Mouse (Mus musculus): Measurements from ENCODE around the gene Sec16a.

Gene Sec16a

DNA sequence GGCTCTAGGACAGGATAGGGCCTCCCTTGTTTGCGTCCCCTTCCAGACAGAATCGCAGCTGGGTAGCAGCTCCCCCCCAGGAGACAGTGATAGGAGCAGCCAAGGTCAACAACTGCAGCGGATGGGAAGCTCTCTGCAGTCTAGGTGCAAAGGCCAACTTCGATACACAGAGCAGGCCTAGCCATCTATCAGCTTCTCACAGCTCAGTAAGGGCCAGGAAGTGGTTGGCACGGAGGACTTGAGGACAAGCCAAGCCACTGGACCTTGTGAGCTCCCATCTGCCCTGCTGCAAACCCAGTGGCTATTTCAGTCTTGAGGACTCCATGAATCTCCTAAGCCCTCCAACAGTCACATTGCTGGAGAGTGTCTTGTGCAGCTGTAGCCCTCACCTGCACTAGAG lies 45.4 kb downstream of the Sec16a start:
- ChIA-PET CTCF (interaction anchor here in 2 of 4 experiments (1.9 to 4.8 kb wide), 2 partner anchors 9 to 10 kb away, joined by 5 to 28 read pairs; partner anchors contain the start of gene Inpp5e (in 2 of the 2)), POLR2A (interaction anchor here (0.6 to 14.2 kb wide), 17 partner anchors 8 to 179 kb away, joined by 3 to 127 read pairs (median 4); partner anchors contain the start of genes Entr1 (in 3 of the 4), Inpp5e (in 3 of the 4), Pmpca (in 3 of the 4) and Dnlz (in 1 of the 4))

GRCm38 (mm10) chr2:26398978-26399377 lies 46.0 kb downstream of the Sec16a start:
- CTCF ChIA-PET: interaction anchor here in 3 of 4 experiments (1.8 to 4.8 kb wide), 5 partner anchors 10 to 74 kb away, joined by 4 to 28 read pairs (median 8); partner anchors contain the start of gene Inpp5e (in 3 of the 3)
- POLR2A ChIA-PET: interaction anchor here (0.5 to 14.2 kb wide), 19 partner anchors 7 to 236 kb away, joined by 3 to 127 read pairs (median 5); partner anchors contain the start of genes Entr1 (in 3 of the 4), Inpp5e (in 3 of the 4), Pmpca (in 3 of the 4) and Dnlz (in 1 of the 4)

- ChIA-PET POLR2A (interaction anchor here in 3 of 4 experiments (1.6 to 14.2 kb wide), 5 partner anchors 10 to 18 kb away, joined by 5 to 127 read pairs (median 8); partner anchors contain the start of genes Inpp5e (in 3 of the 3) and Snapc4 (in 1 of the 3)), CTCF (interaction anchor here in 2 of 4 experiments (3.5 to 4.6 kb wide), 2 partner anchors 17 kb away, joined by 15 to 31 read pairs; partner anchors contain the start of gene Inpp5e (in 2 of the 2))
These were observed 53.4 kb downstream of the Sec16a start for GRCm38 (mm10) chr2:26391617-26392016.

GRCm38 (mm10) chr2:26390954-26391353 lies 54.1 kb downstream of the Sec16a start:
- ChIA-PET POLR2A (interaction anchor here in 3 of 4 experiments (0.6 to 14.2 kb wide), 11 partner anchors 10 to 1166 kb away, joined by 3 to 127 read pairs (median 6); partner anchors contain the start of genes Inpp5e (in 3 of the 3), Agpat2 (in 1 of the 3), Sec16a (in 1 of the 3) and Snapc4 (in 1 of the 3)), CTCF (interaction anchor here in 3 of 4 experiments (0.5 to 4.6 kb wide), 3 partner anchors 18 to 19 kb away, joined by 3 to 31 read pairs (median 15); partner anchors contain the start of gene Inpp5e (in 2 of the 3))

DNA sequence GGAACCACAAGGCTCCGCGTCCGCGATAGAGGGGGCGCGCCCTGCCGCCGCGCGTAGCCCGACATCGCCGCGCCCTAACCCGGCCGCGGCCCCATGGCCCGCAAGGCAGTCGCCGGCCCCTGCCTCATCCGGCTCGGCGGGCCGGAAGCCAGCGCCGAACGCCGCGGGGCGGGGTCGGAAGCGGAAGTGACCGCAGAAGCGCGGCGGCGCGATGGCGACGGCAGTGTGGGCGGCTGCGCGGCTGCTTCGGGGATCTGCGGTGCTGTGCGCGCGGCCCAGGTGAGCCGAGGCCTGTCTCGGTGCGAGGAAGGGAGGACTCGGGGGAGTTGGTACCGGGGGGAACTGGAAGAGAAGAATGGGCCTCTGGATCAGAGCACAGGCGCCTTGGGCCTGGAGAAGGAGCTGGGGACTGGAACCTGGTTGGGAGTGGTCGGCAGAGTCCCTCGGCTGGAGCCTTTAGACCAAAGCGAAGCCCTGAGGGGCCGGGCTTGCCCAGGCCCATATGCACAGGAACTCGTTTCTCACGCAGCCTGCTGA lies 55.8 kb downstream of the Sec16a start, which contains the start of the genes Entr1 and Pmpca:
Entr1 (minus strand) TSS at position 163 of the 537 bp plus-strand sequence.
Pmpca (plus strand) TSS at position 186 of the 537 bp plus-strand sequence.
- POLR2A ChIA-PET: interaction anchor here (0.6 to 14.2 kb wide), 42 partner anchors 9 to 247 kb away, joined by 3 to 127 read pairs (median 5); partner anchors contain the start of genes Snapc4 (in 4 of the 4), Inpp5e (in 3 of the 4), Dnlz (in 2 of the 4) and Sec16a (in 2 of the 4)
- CTCF ChIA-PET: interaction anchor here in 2 of 4 experiments (1.0 to 4.6 kb wide), 7 partner anchors 20 to 235 kb away, joined by 4 to 31 read pairs (median 8); partner anchors contain the start of genes Inpp5e (in 2 of the 2) and Dnlz (in 1 of the 2)

DNA sequence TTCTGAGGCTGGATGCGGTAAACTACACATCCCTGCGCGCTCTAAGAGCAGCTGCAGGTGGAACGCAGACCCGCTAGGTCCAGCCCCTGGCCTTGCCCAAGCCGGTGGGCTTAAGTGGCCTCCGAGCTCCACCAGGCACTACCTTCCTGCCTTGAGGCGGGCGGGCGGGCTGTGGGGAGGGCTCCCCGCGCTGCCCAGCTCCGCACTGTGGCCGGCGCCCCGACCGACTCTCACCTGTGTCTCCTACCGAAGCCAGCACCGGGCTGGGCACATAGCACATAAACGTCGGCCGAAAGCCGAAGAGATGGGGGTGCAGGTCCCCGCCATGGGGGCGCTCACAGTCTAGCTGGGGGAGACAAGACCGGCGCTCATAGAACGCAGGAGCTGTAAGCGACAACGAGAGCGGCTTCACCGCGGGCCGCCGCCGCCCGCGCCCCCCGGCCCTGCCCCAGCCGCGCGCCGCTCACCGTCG lies 56.3 kb downstream of the Sec16a start:
- POLR2A ChIA-PET: interaction anchor here (0.6 to 14.2 kb wide), 42 partner anchors 9 to 390 kb away, joined by 3 to 127 read pairs (median 4); partner anchors contain the start of genes Inpp5e (in 3 of the 4), Sec16a (in 2 of the 4), Snapc4 (in 2 of the 4) and Dnlz (in 1 of the 4)
- CTCF ChIA-PET: interaction anchor here (0.5 to 4.6 kb wide), 14 partner anchors 20 to 702 kb away, joined by 3 to 31 read pairs (median 4); partner anchors contain the start of genes Inpp5e (in 3 of the 4), Dnlz (in 1 of the 4) and Sec16a (in 1 of the 4)

GRCm38 (mm10) chr2:26387713-26388112 lies 57.3 kb downstream of the Sec16a start:
- POLR2A ChIA-PET: interaction anchor here in 3 of 4 experiments (0.5 to 14.2 kb wide), 25 partner anchors 9 to 410 kb away, joined by 3 to 127 read pairs (median 5); partner anchors contain the start of genes Inpp5e (in 3 of the 3), Sec16a (in 2 of the 3), Gm20532 (in 1 of the 3) and Snapc4 (in 1 of the 3)
- CTCF ChIA-PET: interaction anchor here in 3 of 4 experiments (0.6 to 4.6 kb wide), 8 partner anchors 21 to 1055 kb away, joined by 3 to 31 read pairs (median 6); partner anchors contain the start of genes Inpp5e (in 2 of the 3) and Brd3os (in 1 of the 3)

GRCm38 (mm10) chr2:26380871-26381270 lies 64.1 kb downstream of the Sec16a start:
- CTCF ChIA-PET: interaction anchor here (1.2 to 3.3 kb wide), 7 partner anchors 27 to 56 kb away, joined by 3 to 15 read pairs (median 6); partner anchors contain the start of genes Inpp5e (in 3 of the 4) and Dnlz (in 1 of the 4)

GRCm38 (mm10) chr2:26380131-26380771 lies 64.8 kb downstream of the Sec16a start, which contains the start of gene Snapc4:
Snapc4 (minus strand) TSS chr2:26380653.
- ChIA-PET POLR2A (interaction anchor here (0.7 to 5.0 kb wide), 48 partner anchors 8 to 255 kb away, joined by 3 to 33 read pairs (median 4); partner anchors contain the start of genes Dnlz (in 3 of the 4), Inpp5e (in 3 of the 4), Pmpca (in 3 of the 4) and Sec16a (in 3 of the 4)), CTCF (interaction anchor here (0.6 to 3.3 kb wide), 12 partner anchors 26 to 734 kb away, joined by 3 to 15 read pairs (median 5); partner anchors contain the start of genes Inpp5e (in 3 of the 4) and Dnlz (in 1 of the 4))

More at GRCm38 (mm10) chr2:26380871-26381270, 64.1 kb downstream of the Sec16a start:
- POLR2A ChIA-PET: interaction anchor here (0.7 to 5.0 kb wide), 43 partner anchors 8 to 227 kb away, joined by 3 to 33 read pairs (median 4); partner anchors contain the start of genes Dnlz (in 3 of the 4), Inpp5e (in 3 of the 4), Pmpca (in 3 of the 4) and Entr1 (in 2 of the 4)

GRCm38 (mm10) chr2:26372396-26372795 lies 72.6 kb downstream of the Sec16a start:
- CTCF ChIA-PET: interaction anchor here in 1 of 4 experiments (0.9 kb wide), 1 partner anchor 15 kb away, joined by 3 read pairs; no protein-coding TSS in a partner anchor
- POLR2A ChIA-PET: interaction anchor here in 3 of 4 experiments (0.5 to 1.7 kb wide), 5 partner anchors 8 to 364 kb away, joined by 3 to 5 read pairs (median 3); partner anchors contain the start of genes Entr1 (in 1 of the 3) and Pmpca (in 1 of the 3)

DNA sequence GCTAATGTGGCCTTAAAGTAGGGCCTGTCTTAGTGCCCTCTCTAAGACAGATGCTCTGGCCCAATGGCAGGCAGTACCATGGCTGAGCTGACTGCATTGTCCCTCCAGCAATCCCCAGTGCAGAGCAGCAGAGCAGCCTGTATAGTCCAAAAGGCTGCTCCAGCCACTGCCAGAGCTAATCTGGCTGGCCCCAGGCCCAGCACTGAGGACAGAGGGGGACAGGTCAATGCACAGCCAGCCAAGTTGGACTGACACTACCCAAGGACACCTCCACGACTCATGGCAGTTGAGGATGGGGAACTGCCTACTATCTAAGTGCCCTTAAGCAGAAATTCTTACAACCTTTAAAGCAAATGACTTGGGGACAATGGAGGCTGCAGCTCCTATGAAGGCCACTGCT lies 76.4 kb downstream of the Sec16a start:
- POLR2A ChIA-PET: no interaction called here

DNA sequence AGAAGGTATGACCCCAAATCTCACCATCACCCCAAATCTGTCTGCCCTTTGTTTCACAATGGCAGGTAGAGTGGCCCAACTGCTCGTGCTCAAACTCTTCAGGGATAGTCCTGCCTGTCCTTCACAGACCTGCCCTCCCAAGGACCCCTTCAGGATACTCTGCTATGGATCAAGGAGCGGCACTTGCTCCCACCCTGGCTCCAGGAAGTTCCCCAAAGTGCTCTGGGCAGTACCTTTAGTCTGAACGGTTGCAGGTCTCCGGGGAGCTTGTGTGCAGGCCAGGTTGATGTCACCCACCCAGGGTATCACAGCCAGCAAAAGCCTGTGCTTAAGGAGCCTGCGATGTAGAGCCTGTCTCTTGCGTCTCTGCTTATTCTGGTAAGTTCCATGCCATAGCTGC lies 77.1 kb downstream of the Sec16a start:
- ChIA-PET CTCF (interaction anchor here in 2 of 4 experiments (1.3 to 1.4 kb wide), 2 partner anchors 11 to 43 kb away, joined by 3 to 4 read pairs; no protein-coding TSS in a partner anchor), POLR2A (interaction anchor here in 2 of 4 experiments (1.2 to 1.5 kb wide), 3 partner anchors 12 to 70 kb away, joined by 3 read pairs; partner anchors contain the start of gene Snapc4 (in 1 of the 2))

More for the DNA sequence above, 76.4 kb downstream of the Sec16a start:
- CTCF ChIA-PET: interaction anchor here in 1 of 4 experiments (1.4 kb wide), 1 partner anchor 11 kb away, joined by 4 read pairs; no protein-coding TSS in a partner anchor

DNA sequence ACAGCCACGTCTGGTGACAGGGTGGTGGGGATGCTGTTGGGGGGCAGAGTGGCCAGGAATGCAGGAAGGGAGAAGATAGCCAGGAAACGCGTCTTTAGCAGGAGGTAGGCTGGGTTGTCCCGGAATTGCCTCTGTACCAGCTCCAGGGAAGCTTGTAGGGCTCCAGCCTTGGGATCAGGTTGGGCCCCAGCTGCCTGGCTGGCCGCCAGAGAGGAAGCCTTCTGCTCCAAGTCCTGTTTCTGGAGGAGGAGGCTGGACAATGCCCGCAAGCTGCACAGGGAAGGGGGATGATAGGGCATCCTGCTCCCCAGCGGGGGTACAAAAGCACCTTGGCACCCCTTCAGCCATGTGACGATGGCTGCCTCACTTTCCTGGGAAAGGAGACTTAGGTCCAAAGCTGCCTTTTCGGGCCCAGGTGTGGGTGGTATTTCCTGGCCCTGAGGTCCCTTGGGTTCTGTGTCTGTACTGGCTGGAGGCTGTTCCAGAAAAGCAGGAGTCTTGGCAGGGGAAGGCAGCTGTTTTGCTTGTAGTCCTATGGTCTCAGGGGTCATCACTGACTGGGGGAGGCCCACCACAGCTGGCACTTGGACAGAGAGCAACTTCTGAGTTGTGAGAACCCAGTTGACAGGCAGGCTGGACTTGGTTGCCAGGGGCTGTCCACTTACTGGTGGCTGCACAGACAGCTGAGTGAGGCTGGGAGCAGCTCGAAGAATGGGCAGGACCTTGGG lies 80.1 kb downstream of the Sec16a start:
- ChIA-PET CTCF (no interaction called here), POLR2A (interaction anchor here (0.7 to 2.2 kb wide), 14 partner anchors 7 to 49 kb away, joined by 3 to 7 read pairs (median 4); partner anchors contain the start of genes Snapc4 (in 2 of the 4) and Gpsm1 (in 1 of the 4))

DNA sequence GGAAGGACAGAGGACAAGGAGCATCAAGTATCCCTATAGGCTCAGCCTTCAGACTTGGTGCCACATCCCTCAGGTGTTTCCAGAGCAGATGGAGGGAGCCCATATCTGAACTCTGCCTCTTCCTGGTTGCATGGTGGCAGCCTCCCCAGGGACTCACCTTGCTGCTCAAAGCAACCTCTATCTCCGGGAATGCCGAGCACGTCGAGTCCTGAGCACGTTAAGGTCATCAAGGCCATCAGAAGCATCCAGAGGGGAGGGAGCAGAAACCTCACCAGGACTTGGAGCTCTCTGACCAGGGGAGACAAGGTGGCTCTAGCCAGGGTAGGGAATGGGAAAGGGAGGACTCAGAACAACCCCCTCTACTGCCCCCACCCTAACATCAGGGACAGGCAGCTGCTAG lies 81.5 kb downstream of the Sec16a start:
- ChIA-PET CTCF (interaction anchor here in 1 of 4 experiments (2.1 to 2.2 kb wide), 2 partner anchors 9 to 12 kb away, joined by 5 to 7 read pairs; partner anchors contain the start of gene Dnlz), POLR2A (interaction anchor here in 3 of 4 experiments (0.6 to 2.2 kb wide), 15 partner anchors 9 to 80 kb away, joined by 3 to 7 read pairs (median 4); partner anchors contain the start of genes Dnlz (in 1 of the 3), Entr1 (in 1 of the 3), Inpp5e (in 1 of the 3) and Pmpca (in 1 of the 3))

DNA sequence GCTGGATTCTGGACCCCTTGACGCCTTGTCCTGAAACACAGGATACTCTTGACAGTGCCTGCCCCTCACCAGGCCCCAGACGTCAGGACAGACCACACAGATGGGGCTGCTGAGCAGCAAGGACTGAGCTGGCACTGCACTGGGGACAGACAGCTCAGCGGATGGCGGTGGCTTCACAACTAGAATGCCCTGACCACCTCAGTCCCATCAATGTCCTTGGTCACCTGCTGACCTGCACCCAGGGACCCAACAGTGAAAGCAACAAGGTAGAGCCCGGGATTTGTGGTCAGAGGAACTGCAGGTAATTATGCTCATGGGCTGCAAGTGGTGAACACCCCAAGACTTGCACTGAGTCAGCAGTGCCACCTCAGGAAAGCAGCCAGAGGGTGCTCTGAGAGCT lies 82.0 kb downstream of the Sec16a start:
- CTCF ChIA-PET: interaction anchor here in 3 of 4 experiments (0.5 to 2.2 kb wide), 4 partner anchors 9 to 203 kb away, joined by 3 to 7 read pairs (median 4); partner anchors contain the start of gene Dnlz (in 1 of the 3)
- POLR2A ChIA-PET: interaction anchor here in 2 of 4 experiments (0.8 to 2.7 kb wide), 10 partner anchors 11 to 80 kb away, joined by 3 to 14 read pairs (median 4); partner anchors contain the start of genes Dnlz (in 1 of the 2), Entr1 (in 1 of the 2), Inpp5e (in 1 of the 2) and Pmpca (in 1 of the 2)

Data from embryonic stem cell, embryonic (primary cell).